Mouse (Mus musculus): Measurements from ENCODE around the gene Mrpl18. TPM values are rescaled to one million over a fixed set of nuclear protein-coding genes. Genes with fewer than 3 reads are reported as not detected.

Mrpl18 gene
- polyA plus RNA-seq, 1 experiment from 2014 or later, result 144 TPM

DNA sequence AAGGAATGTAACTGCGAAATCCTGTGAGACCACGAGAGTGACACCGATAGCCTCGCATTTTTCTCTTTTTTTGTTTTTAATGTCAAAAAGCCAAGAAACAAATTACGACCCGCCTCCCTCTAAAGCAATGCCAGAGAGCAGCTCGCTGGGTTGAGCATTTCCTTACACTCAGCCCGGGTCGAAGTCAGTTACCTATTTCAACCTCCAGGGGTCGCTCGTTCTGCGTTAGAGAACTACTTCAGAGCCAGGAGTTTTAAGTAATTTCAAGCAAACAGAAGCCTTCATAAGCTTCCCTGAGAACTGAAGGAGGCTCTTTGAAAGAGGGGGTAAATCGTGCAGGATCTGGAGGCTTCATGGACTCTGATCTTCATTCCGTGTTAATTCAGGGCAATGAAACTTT lies 36.0 kb downstream of the Mrpl18 start:
- Histone ChIP-seq H3K27ac (replicated peaks) (no peak overlapping the region), H3K4me2 (peak overlapping the region; percentile 39), H3K4me3 (no peak overlapping the region), H3K4me1 (replicated peaks) (no peaks in the 10 kb centered on the region), H3K27me3 (no peaks in the 10 kb centered on the region; the same call in 1 of the 2 replicates), H3K36me3 (no peaks in the 10 kb centered on the region), H3K9me3 (no peaks in the 10 kb centered on the region), H3K9ac (no peak overlapping the region)
- 4% methylated on average over 14 of the region's 14 CpGs for WGBS
- ATAC-seq (ENCODE audit: low read depth), result peak; percentile 81

- H3K4me2 ChIP-seq, result no peak within 1 kb of the TSS
- H3K4me3 ChIP-seq, result no peak within 1 kb of the TSS
- no peak within 1 kb of the TSS for H3K9ac ChIP-seq
- no peaks in the 10 kb centered on the region; the same call in 1 of the 2 replicates for H3K27me3 ChIP-seq
- peaks cover 14% of the 10 kb centered on the region; the same call in 1 of the 2 replicates for H3K4me1 ChIP-seq (replicated peaks)
- H3K36me3 ChIP-seq, result no peaks in the 10 kb centered on the region
- no peaks in the 10 kb centered on the region for H3K9me3 ChIP-seq
- ATAC-seq (ENCODE audit: low read depth), result no peak
- no peak within 1 kb of the TSS for H3K27ac ChIP-seq (replicated peaks)
- 78% methylated on average over 5 of the region's 5 CpGs for WGBS
Observed at GRCm38 (mm10) chr17:12875734-12876133, 40.4 kb downstream of the Mrpl18 start, which contains the start of gene Mrgprh. Gene Mrgprh (plus strand): TSS chr17:12876034.

- Histone ChIP-seq H3K36me3 (no peaks in the 10 kb centered on the region), H3K27me3 (no peaks in the 10 kb centered on the region), H3K9ac (no peak overlapping the region), H3K9me3 (no peaks in the 10 kb centered on the region), H3K4me1 (replicated peaks) (peaks cover 14% of the 10 kb centered on the region; the same call in 1 of the 2 replicates), H3K4me2 (0 out of 2 replicates have a peak overlapping the region, but pooled peaks have one; percentile 13), H3K27ac (replicated peaks) (peak overlapping the region; percentile 29; the same call in 1 of the 2 replicates), H3K4me3 (no peak overlapping the region)
- WGBS, result 41% methylated on average over 16 of the region's 16 CpGs
- ATAC-seq (ENCODE audit: low read depth), result peak; percentile 83
Observed at GRCm38 (mm10) chr17:12872275-12873028, 43.7 kb downstream of the Mrpl18 start.

DNA sequence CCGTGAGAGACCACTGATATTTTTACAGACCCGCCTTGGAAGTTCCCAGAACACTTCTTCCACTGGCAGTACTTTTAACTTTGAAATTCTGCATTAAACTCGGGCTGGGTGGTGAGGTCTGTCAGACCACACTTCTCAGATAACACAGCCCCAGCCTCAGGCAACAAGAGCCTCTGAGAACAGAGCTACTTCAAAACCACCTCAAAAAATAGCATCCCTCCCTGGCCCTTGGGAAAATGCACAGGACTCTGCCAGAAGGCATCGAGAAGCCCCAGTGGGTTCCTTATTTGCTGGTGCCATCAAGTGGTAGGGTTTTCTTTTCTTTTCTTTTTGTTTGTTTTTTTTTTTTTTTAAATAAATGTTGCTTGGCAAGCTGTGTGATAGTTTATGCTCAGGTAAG lies 47.5 kb downstream of the Mrpl18 start:
- Histone ChIP-seq H3K4me2 (no peak overlapping the region), H3K27me3 (no peaks in the 10 kb centered on the region)
- WGBS, result 47% methylated on average over 4 of the region's 4 CpGs

DNA sequence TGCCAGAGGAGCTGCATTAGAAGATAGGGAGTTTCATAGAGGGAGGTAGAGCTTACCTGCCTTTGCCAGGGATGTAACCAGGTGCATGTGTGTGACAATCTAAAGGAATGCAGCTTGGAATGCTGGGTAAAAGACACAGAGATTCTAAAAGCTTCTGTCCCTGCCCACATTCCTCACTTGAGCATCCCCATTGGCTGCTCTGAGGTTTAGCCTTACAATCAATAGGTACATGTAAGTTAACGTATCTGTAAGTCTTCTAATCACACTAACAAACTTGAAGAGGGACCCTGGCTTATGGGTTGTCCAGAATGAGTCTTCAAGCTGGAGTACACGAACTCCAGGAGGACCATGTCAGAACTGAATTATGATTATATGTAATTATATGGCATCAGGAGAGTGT lies 48.1 kb downstream of the Mrpl18 start, which contains the start of gene Mas1:
Mas1 (minus strand) TSS at position 101 of the 400 bp plus-strand sequence.
- Histone ChIP-seq H3K36me3 (no peaks in the 10 kb centered on the region), H3K4me2 (no peak within 1 kb of the TSS), H3K9ac (no peak within 1 kb of the TSS), H3K4me3 (no peak within 1 kb of the TSS), H3K27me3 (no peaks in the 10 kb centered on the region), H3K9me3 (no peaks in the 10 kb centered on the region), H3K4me1 (replicated peaks) (peaks cover 14% of the 10 kb centered on the region; the same call in 1 of the 2 replicates), H3K27ac (replicated peaks) (no peak within 1 kb of the TSS)
- 58% methylated on average over 2 of the region's 2 CpGs for WGBS
- no peak for ATAC-seq (ENCODE audit: low read depth)

More for the DNA sequence above, 47.5 kb downstream of the Mrpl18 start:
- no peak for ATAC-seq (ENCODE audit: low read depth)
- H3K36me3 ChIP-seq, result no peaks in the 10 kb centered on the region
- no peak overlapping the region for H3K27ac ChIP-seq (replicated peaks)
- H3K9ac ChIP-seq, result no peak overlapping the region
- no peak overlapping the region for H3K4me3 ChIP-seq
- no peaks in the 10 kb centered on the region for H3K9me3 ChIP-seq
- H3K4me1 ChIP-seq (replicated peaks), result peaks cover 14% of the 10 kb centered on the region; the same call in 1 of the 2 replicates

DNA sequence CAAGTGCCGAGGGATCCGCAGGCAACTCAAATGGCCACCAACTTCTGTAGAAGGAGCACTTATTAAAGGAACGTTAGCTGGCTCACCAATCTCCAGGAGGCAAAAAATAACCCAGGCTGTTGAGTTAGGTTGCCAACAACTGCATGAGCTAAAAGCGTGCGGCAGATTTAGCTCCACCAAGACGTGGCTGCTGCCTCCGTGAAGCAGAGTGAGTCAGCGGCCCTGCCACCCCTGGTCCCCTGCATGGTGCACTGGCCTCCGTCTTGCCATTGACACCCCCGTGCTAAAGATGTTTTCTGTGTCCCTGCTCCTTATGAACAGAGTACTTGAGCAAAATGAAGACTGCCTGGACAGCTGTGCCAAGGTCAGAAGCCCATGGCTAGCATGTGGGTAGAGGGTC lies 49.3 kb downstream of the Mrpl18 start:
- Histone ChIP-seq H3K27me3 (no peaks in the 10 kb centered on the region), H3K4me1 (replicated peaks) (peaks cover 5% of the 10 kb centered on the region; the same call in 1 of the 2 replicates), H3K4me2 (no peak overlapping the region), H3K4me3 (no peak overlapping the region), H3K9ac (no peak overlapping the region), H3K27ac (replicated peaks) (no peak overlapping the region), H3K36me3 (no peaks in the 10 kb centered on the region), H3K9me3 (no peaks in the 10 kb centered on the region)
- no peak for ATAC-seq (ENCODE audit: low read depth)
- WGBS, result 89% methylated on average over 10 of the region's 10 CpGs

GRCm38 (mm10) chr17:12865407-12865806 lies 50.7 kb downstream of the Mrpl18 start:
- Histone ChIP-seq H3K9ac (no peak overlapping the region), H3K4me2 (no peak overlapping the region), H3K9me3 (no peaks in the 10 kb centered on the region), H3K36me3 (no peaks in the 10 kb centered on the region), H3K27ac (replicated peaks) (no peak overlapping the region), H3K27me3 (no peaks in the 10 kb centered on the region), H3K4me3 (no peak overlapping the region), H3K4me1 (replicated peaks) (no peaks in the 10 kb centered on the region)
- 79% methylated on average over 3 of the region's 3 CpGs for WGBS
- no peak for ATAC-seq (ENCODE audit: low read depth)

DNA sequence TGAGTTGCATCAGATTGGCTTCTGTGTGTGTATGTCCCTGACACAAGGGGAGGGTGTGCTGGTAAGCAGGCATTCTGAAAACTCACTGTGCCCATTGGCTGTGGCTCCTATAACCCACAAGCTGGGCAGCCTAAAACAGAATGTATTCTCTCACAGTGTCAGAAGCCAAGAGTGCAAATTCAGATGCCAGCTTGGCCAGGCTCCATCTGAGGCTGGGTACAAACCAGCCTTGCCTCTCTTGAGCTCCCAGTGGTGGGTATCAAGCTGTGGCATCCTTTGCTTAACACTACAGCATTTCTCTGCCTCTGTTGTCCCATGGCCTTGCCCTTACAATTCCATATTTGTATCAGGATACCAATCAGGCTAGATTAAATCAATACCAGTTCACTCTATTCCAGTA lies 52.0 kb downstream of the Mrpl18 start:
- Histone ChIP-seq H3K9me3 (no peaks in the 10 kb centered on the region), H3K4me2 (no peak overlapping the region), H3K4me3 (no peak overlapping the region), H3K4me1 (replicated peaks) (no peaks in the 10 kb centered on the region), H3K36me3 (no peaks in the 10 kb centered on the region), H3K27me3 (no peaks in the 10 kb centered on the region), H3K9ac (no peak overlapping the region), H3K27ac (replicated peaks) (no peak overlapping the region)
- ATAC-seq (ENCODE audit: low read depth), result no peak

Small RNAs within 50 kb of the gene (microRNA-seq; reads per million reads assigned to microRNA genes)
- gene Gm24085, result not detected

Other genes with a start within 250 kb of the Mrpl18 start
- gene Slc22a1, start 240.5 kb downstream of the Mrpl18 start, polyA plus RNA-seq (2015; fragmentation: Nextera tagmentation; extraction: Ambion mirVana), result not detected in 2 replicates
- 11.5 and 13.4 TPM in 2 replicates for gene Igf2r, start 146.7 kb downstream of the Mrpl18 start, polyA plus RNA-seq (2015; fragmentation: Nextera tagmentation; extraction: Ambion mirVana)
- gene Mas1, start 48.2 kb downstream of the Mrpl18 start, polyA plus RNA-seq (2015; fragmentation: Nextera tagmentation; extraction: Ambion mirVana), result 0.14 TPM in 1 of 2 replicates, not detected in the other
- gene Mrgprh, start 40.3 kb downstream of the Mrpl18 start, polyA plus RNA-seq (2015; fragmentation: Nextera tagmentation; extraction: Ambion mirVana), result not detected in 2 replicates
- gene Pnldc1, start 6.1 kb downstream of the Mrpl18 start, polyA plus RNA-seq (2015; fragmentation: Nextera tagmentation; extraction: Ambion mirVana), result 1.9 and 2.5 TPM in 2 replicates
- gene Tcp1, start 644 bp downstream of the Mrpl18 start, polyA plus RNA-seq (2015; fragmentation: Nextera tagmentation; extraction: Ambion mirVana), result 410 and 432 TPM in 2 replicates
- gene Acat3, start 24.3 kb upstream of the Mrpl18 start, polyA plus RNA-seq (2015; fragmentation: Nextera tagmentation; extraction: Ambion mirVana), result 0.39 and 1.1 TPM in 2 replicates
- gene Acat2, start 44.4 kb upstream of the Mrpl18 start, polyA plus RNA-seq (2015; fragmentation: Nextera tagmentation; extraction: Ambion mirVana), result 306 and 330 TPM in 2 replicates
- gene Wtap, start 77.8 kb upstream of the Mrpl18 start, polyA plus RNA-seq (2015; fragmentation: Nextera tagmentation; extraction: Ambion mirVana), result 136 and 148 TPM in 2 replicates
- 116 and 132 TPM in 2 replicates for gene Sod2, start 90.5 kb upstream of the Mrpl18 start, polyA plus RNA-seq (2015; fragmentation: Nextera tagmentation; extraction: Ambion mirVana)
- not detected in 2 replicates for gene Gpr31b, start 136.0 kb upstream of the Mrpl18 start, polyA plus RNA-seq (2015; fragmentation: Nextera tagmentation; extraction: Ambion mirVana)
- 0.33 TPM in 1 of 2 replicates, not detected in the other for gene Tcp10b, start 144.8 kb upstream of the Mrpl18 start, polyA plus RNA-seq (2015; fragmentation: Nextera tagmentation; extraction: Ambion mirVana)
- not detected in 2 replicates for gene Unc93a, start 215.5 kb upstream of the Mrpl18 start, polyA plus RNA-seq (2015; fragmentation: Nextera tagmentation; extraction: Ambion mirVana)